Mouse (Mus musculus): ENCODE results near the gene Cox17.

- TF ChIP-seq TAL1 (IDR thresholded peaks at IDR 0.05; ENCODE audit: low read length) = no peak
- TF ChIP-seq GATA1 (IDR thresholded peaks at IDR 0.05; ENCODE audit: low read length) = no peak
Measured at GRCm38 (mm10) chr16:38383683-38384082, 36.9 kb downstream of the Cox17 start.
